Mouse (Mus musculus) kidney, adult 2 months (tissue): ENCODE measurements at regions not wholly inside any gene's neighbourhood (a gene's known extent, or its start where the extent isn't known, plus 50 kb on each side); places are given as distances from the start of the nearest gene placed in this dataset.

ENCODE experiments used
- CTCF ChIP-seq: fragments of 200-500 bp; conservative IDR thresholded peaks from 2 replicates; pipeline ENCODE4 v1.5.1; 2011; ENCODE audit warnings: low read depth, mild to moderate bottlenecking, control low read depth, low read length, moderate library complexity, mixed read lengths; ENCODE audit not compliant: insufficient read depth, insufficient read length
- POLR2A ChIP-seq: fragments of 200-500 bp; IDR thresholded peaks from one replicate; pipeline ENCODE4 v1.6.1; 2011; ENCODE audit warnings: low read depth, low read length, control low read depth

DNA sequence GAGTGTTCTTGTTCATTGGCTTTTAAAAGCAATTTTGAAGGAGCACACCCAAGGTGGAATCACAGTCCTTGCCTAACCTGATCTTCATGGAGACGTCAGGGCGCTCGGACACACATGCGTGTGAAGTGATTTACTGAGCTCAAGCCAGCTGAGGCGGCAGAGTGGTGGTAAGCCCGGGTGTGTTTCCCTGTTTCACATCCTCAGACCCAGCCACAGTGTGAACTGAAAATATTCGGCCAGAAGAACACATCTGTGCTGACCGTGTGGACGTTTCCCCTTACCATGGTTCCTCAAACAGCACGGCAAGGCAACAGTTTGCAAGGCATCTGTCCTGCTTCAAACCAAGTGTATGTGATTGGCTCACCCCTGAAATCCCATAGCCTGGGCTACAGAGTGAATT, 288.2 kb downstream of the Hlx start:
- TF ChIP-seq CTCF (no peak), POLR2A (no peak)
